ENCODE assay signal across 28 mouse cellular contexts in genomic region chr11:53657828-53658227, GRCm38 (mm10). TPM values are rescaled to one million over a fixed set of nuclear protein-coding genes. Genes with fewer than 3 reads are reported as not detected.
DNase-seq lines count a peak whose midpoint lies in the region; ATAC-seq and TF ChIP-seq lines count a peak whose summit lies in the region.
"Had no signal": no experiment of that assay in that cellular context is flagged by ENCODE, and none has a peak within 500 bp of the region (broad histone marks: within the 10 kb centered on the region; RNA-seq: fewer than 3 reads in every experiment).

No protein-coding gene starts in this region.

- H3K27me3 ChIP-seq in liver, embryonic 14.5 days (ENCODE audit: control insufficient read depth, insufficient read depth, low read length), result no peaks in the 10 kb centered on the region
- no peaks in the 10 kb centered on the region for H3K27me3 ChIP-seq in limb, embryonic 10.5 days (ENCODE audit: low read depth, poor library complexity, severe bottlenecking)
- no peaks in the 10 kb centered on the region for H3K27me3 ChIP-seq in hindbrain, embryonic 10.5 days (ENCODE audit: insufficient read depth, poor library complexity, severe bottlenecking)
- H3K27me3 ChIP-seq: embryonic facial prominence, embryonic 15.5 days; forebrain, embryonic 13.5 days; heart, embryonic 13.5 days; hindbrain, embryonic 13.5 days had no signal

- no peak for DNase-seq in frontal cortex, postnatal 36 days (ENCODE audit: low spot score in 2 of 2)
- DNase-seq in liver, embryonic 14.5 days (ENCODE audit: low read depth in 3 of 3, low spot score in 3 of 3), result peak in 2 of 3 experiments; percentile 22 to 28
- no peak for DNase-seq in limb, embryonic 10.5 days (ENCODE audit: low spot score)
- no peak for DNase-seq in urinary bladder, postnatal 10 days (ENCODE audit: low spot score)
- DNase-seq in hindbrain, embryonic 10.5 days (ENCODE audit: low spot score), result no peak
- DNase-seq: adrenal gland, adult 8-10 months; adrenal gland, postnatal 36 days; B cell, adult 2 months; cerebellum, adult 11 months; cerebellum, adult 8-10 months; cerebellum, postnatal 14 days; embryo, embryonic 11 days; forebrain, postnatal 0 days; gastrocnemius, postnatal 36 days; heart, adult 11 months; heart, postnatal 4 days had no signal

- peak overlapping the region; percentile 61; the same call in 1 of the 2 replicates for H3K27ac ChIP-seq in liver, embryonic 14.5 days
- no peak overlapping the region for H3K27ac ChIP-seq in limb, embryonic 10.5 days
- no peak overlapping the region for H3K27ac ChIP-seq in hindbrain, embryonic 10.5 days
- H3K27ac ChIP-seq: embryonic facial prominence, embryonic 15.5 days; forebrain, embryonic 13.5 days; heart, embryonic 13.5 days; hindbrain, embryonic 13.5 days; hindbrain, postnatal 0 days had no signal

- ATAC-seq in frontal cortex, adult (ENCODE audit: low TSS enrichment), result peak; percentile 41; the same call in 1 of the 2 replicates
- peak; percentile 36; the same call in 1 of the 2 replicates for ATAC-seq in erythroblast, adult 5-6 weeks (replicated peaks; ENCODE audit: low FRiP score, poor library complexity, severe bottlenecking)
- peak; percentile 52; the same call in 1 of the 2 replicates for ATAC-seq in liver, embryonic 14.5 days (ENCODE audit: insufficient read depth)
- ATAC-seq: forebrain, embryonic 13.5 days; forebrain, postnatal 0 days; hindbrain, postnatal 0 days had no signal

- peaks cover 21 to 32% of the 10 kb centered on the region in 2 experiments for H3K4me1 ChIP-seq in liver, embryonic 14.5 days (replicated peaks; ENCODE audit: control insufficient read depth in 2 of 2, insufficient read depth in 2 of 2, low read length in 1 of 2)
- H3K4me1 ChIP-seq in limb, embryonic 10.5 days, result no peaks in the 10 kb centered on the region
- no peaks in the 10 kb centered on the region for H3K4me1 ChIP-seq in hindbrain, embryonic 10.5 days (replicated peaks)
- H3K4me1 ChIP-seq: embryonic facial prominence, embryonic 15.5 days; forebrain, embryonic 13.5 days; hindbrain, embryonic 13.5 days had no signal

- H3K36me3 ChIP-seq in liver, embryonic 14.5 days (replicated peaks; ENCODE audit: control insufficient read depth, insufficient read depth, low read depth), result peaks cover 13% of the 10 kb centered on the region
- H3K36me3 ChIP-seq in limb, embryonic 10.5 days, result peaks cover 25% of the 10 kb centered on the region
- peaks cover 20% of the 10 kb centered on the region for H3K36me3 ChIP-seq in hindbrain, embryonic 10.5 days

- TF ChIP-seq CTCF in liver, embryonic 14.5 days (IDR thresholded peaks at IDR 0.05; ENCODE audit: low read depth), result no peak

- no peak overlapping the region for H3K4me3 ChIP-seq in liver, embryonic 14.5 days (ENCODE audit: insufficient read depth in 1 of 2, low read depth in 2 of 2, low read length in 2 of 2)
- H3K4me3 ChIP-seq in limb, embryonic 10.5 days, result no peak overlapping the region
- H3K4me3 ChIP-seq in hindbrain, embryonic 10.5 days, result no peak overlapping the region
- H3K4me3 ChIP-seq: embryonic facial prominence, embryonic 15.5 days; forebrain, embryonic 13.5 days; heart, embryonic 13.5 days; hindbrain, embryonic 13.5 days had no signal

- no peaks in the 10 kb centered on the region for H3K9me3 ChIP-seq in liver, embryonic 14.5 days (ENCODE audit: control insufficient read depth, low read length)
- no peaks in the 10 kb centered on the region for H3K9me3 ChIP-seq in limb, embryonic 10.5 days (replicated peaks)
- H3K9me3 ChIP-seq in hindbrain, embryonic 10.5 days, result no peaks in the 10 kb centered on the region
- H3K9me3 ChIP-seq: embryonic facial prominence, embryonic 15.5 days; forebrain, embryonic 13.5 days; heart, embryonic 13.5 days; hindbrain, embryonic 13.5 days had no signal

- TF ChIP-seq EP300 in liver, embryonic 14.5 days (IDR thresholded peaks at IDR 0.05; ENCODE audit: low read depth), result no peak

- 18% methylated on average over 6 of the region's 6 CpGs for WGBS in liver, embryonic 14.5 days (ENCODE audit: insufficient replicate concordance)
- 92% methylated on average over 6 of the region's 6 CpGs for WGBS in limb, embryonic 10.5 days
- 88% methylated on average over 6 of the region's 6 CpGs for WGBS in hindbrain, embryonic 10.5 days

- no peak overlapping the region for H3K9ac ChIP-seq in liver, embryonic 14.5 days (replicated peaks)
- H3K9ac ChIP-seq: embryonic facial prominence, embryonic 15.5 days; forebrain, embryonic 13.5 days; forebrain, postnatal 0 days; heart, embryonic 13.5 days; hindbrain, embryonic 13.5 days had no signal

- H3K4me2 ChIP-seq in liver, embryonic 14.5 days (ENCODE audit: low read depth), result peak overlapping the region; percentile 60
- H3K4me2 ChIP-seq: embryonic facial prominence, embryonic 15.5 days; forebrain, embryonic 13.5 days; heart, embryonic 13.5 days; hindbrain, embryonic 13.5 days had no signal

RNA-seq across cellular contexts. Expression of gene Il13, which starts 23.3 kb away (rescaled TPM):
- not detected in 2 replicates for total RNA-seq in erythroblast, adult 5-6 weeks (2015; ENCODE audit: low replicate concordance)
- not detected in 2 replicates for total RNA-seq in erythroblast, adult 5-6 weeks (2017; ENCODE audit: low replicate concordance)
- 0.04 TPM in 1 of 2 replicates, not detected in the other for polyA plus RNA-seq in liver, embryonic 14.5 days (2012; rRNA removed)
- polyA plus RNA-seq in liver, embryonic 14.5 days (2014; fragmentation: Nextera tagmentation; extraction: Ambion mirVana), result not detected in 2 replicates
- polyA plus RNA-seq in limb, embryonic 10.5 days (2016; fragmentation: Nextera tagmentation; extraction: Ambion mirVana), result not detected in 2 replicates
- polyA plus RNA-seq in hindbrain, embryonic 10.5 days (2016; fragmentation: Nextera tagmentation; extraction: Ambion mirVana), result not detected in 2 replicates
- total RNA-seq: adrenal gland, adult 8-10 months; adrenal gland, postnatal 36 days; common myeloid progenitor, adult 5-6 weeks; forebrain, postnatal 0 days; gastrocnemius, adult 8-10 months; gastrocnemius, postnatal 36 days; heart, postnatal 4 days; hindbrain, postnatal 0 days had no signal
- polyA plus RNA-seq: embryonic facial prominence, embryonic 11.5 days; embryonic facial prominence, embryonic 15.5 days; forebrain, embryonic 13.5 days; forebrain, postnatal 0 days; heart, embryonic 13.5 days; heart, postnatal 0 days; hindbrain, embryonic 13.5 days; hindbrain, postnatal 0 days; intestine, embryonic 14.5 days had no signal

RNA-seq across cellular contexts. Expression of gene Il4, which starts 39.4 kb away (rescaled TPM):
- not detected in 2 replicates for total RNA-seq in erythroblast, adult 5-6 weeks (2015; ENCODE audit: low replicate concordance)
- total RNA-seq in erythroblast, adult 5-6 weeks (2017; ENCODE audit: low replicate concordance), result 1.1 TPM in 1 of 2 replicates, not detected in the other
- polyA plus RNA-seq in liver, embryonic 14.5 days (2012; rRNA removed), result 0.26 and 0.27 TPM in 2 replicates
- polyA plus RNA-seq in liver, embryonic 14.5 days (2014; fragmentation: Nextera tagmentation; extraction: Ambion mirVana), result 0.61 and 0.73 TPM in 2 replicates
- polyA plus RNA-seq in limb, embryonic 10.5 days (2016; fragmentation: Nextera tagmentation; extraction: Ambion mirVana), result 0.40 and 0.58 TPM in 2 replicates
- 0.66 and 1.2 TPM in 2 replicates for polyA plus RNA-seq in hindbrain, embryonic 10.5 days (2016; fragmentation: Nextera tagmentation; extraction: Ambion mirVana)
- total RNA-seq: adrenal gland, adult 8-10 months; adrenal gland, postnatal 36 days; forebrain, postnatal 0 days; gastrocnemius, adult 8-10 months; gastrocnemius, postnatal 36 days; heart, postnatal 4 days; hindbrain, postnatal 0 days had no signal
- polyA plus RNA-seq: heart, postnatal 0 days had no signal

RNA-seq across cellular contexts. Expression of gene Rad50, which starts 49.3 kb away (rescaled TPM):
- 12.5 and 14.2 TPM in 2 replicates for total RNA-seq in erythroblast, adult 5-6 weeks (2015; ENCODE audit: low replicate concordance)
- total RNA-seq in erythroblast, adult 5-6 weeks (2017; ENCODE audit: low replicate concordance), result 12.3 and 22.3 TPM in 2 replicates
- polyA plus RNA-seq in liver, embryonic 14.5 days (2012; rRNA removed), result 3.1 and 5.1 TPM in 2 replicates
- polyA plus RNA-seq in liver, embryonic 14.5 days (2014; fragmentation: Nextera tagmentation; extraction: Ambion mirVana), result 10.0 and 10.3 TPM in 2 replicates
- 24.2 and 28.1 TPM in 2 replicates for polyA plus RNA-seq in limb, embryonic 10.5 days (2016; fragmentation: Nextera tagmentation; extraction: Ambion mirVana)
- 13.7 and 21.9 TPM in 2 replicates for polyA plus RNA-seq in hindbrain, embryonic 10.5 days (2016; fragmentation: Nextera tagmentation; extraction: Ambion mirVana)

Comparison
In these comparisons a context has a peak if more than half of its experiments do, and no peak if none do; other contexts are left out.
1. DNase-seq: peak in liver, embryonic 14.5 days (2 of 3); none in frontal cortex, postnatal 36 days (0 of 2), limb, embryonic 10.5 days (single experiment), urinary bladder, postnatal 10 days (single experiment) and hindbrain, embryonic 10.5 days (single experiment).
2. Peak in every context shown above with its lines, with median percentiles within 50 percentile points of each other: ATAC-seq.